8 mouse cellular contexts compared by ENCODE assay signal in genomic region chr9:113932501-113932900, GRCm38 (mm10). TPM values are rescaled to one million over a fixed set of nuclear protein-coding genes. Genes with fewer than 3 reads are reported as not detected.
DNase-seq lines count a peak whose midpoint lies in the region; ATAC-seq and TF ChIP-seq lines count a peak whose summit lies in the region.

No protein-coding gene starts in this region.

- H3K36me3 ChIP-seq in lung, embryonic 15.5 days: no peaks in the 10 kb centered on the region
- H3K36me3 ChIP-seq in limb, embryonic 15.5 days: no peaks in the 10 kb centered on the region
- H3K36me3 ChIP-seq in stomach, embryonic 14.5 days (ENCODE audit: control insufficient read depth, insufficient read depth, low read length): no peaks in the 10 kb centered on the region

- no peak for DNase-seq in lung, adult 18-20 months
- peak; percentile 12 to 28 for DNase-seq in heart, postnatal 10 days
- DNase-seq in right cerebral cortex, adult 2 months (ENCODE audit: low spot score in 2 of 2): no peak
- DNase-seq in layer of hippocampus, postnatal 36 days: no peak

- WGBS in lung, embryonic 15.5 days: 10% methylated on average over 11 of the region's 11 CpGs
- WGBS in limb, embryonic 15.5 days: 19% methylated on average over 11 of the region's 11 CpGs
- 16% methylated on average over 11 of the region's 11 CpGs for WGBS in stomach, embryonic 14.5 days

- TF ChIP-seq POLR2A in bone marrow macrophage, adult 2 months (IDR thresholded peaks at IDR 0.05; ENCODE audit: borderline replicate concordance, low read depth, low read length): no peak

- no peak for ATAC-seq in lung, embryonic 15.5 days (ENCODE audit: borderline replicate concordance, extremely low read depth, low FRiP score, low TSS enrichment)
- no peak for ATAC-seq in limb, embryonic 15.5 days (ENCODE audit: insufficient number of reproducible peaks, low FRiP score, low TSS enrichment, low read depth)
- ATAC-seq in stomach, embryonic 14.5 days (ENCODE audit: insufficient number of reproducible peaks, insufficient read depth, low FRiP score, low read depth): no peak

- intact Hi-C loops in heart, postnatal 10 days (cut with DNase I): loop anchor here (2.0 kb wide), 1 partner anchor 190 kb away; no protein-coding TSS in a partner anchor

- H3K4me1 ChIP-seq in lung, embryonic 15.5 days: peaks cover 26% of the 10 kb centered on the region
- H3K4me1 ChIP-seq in bone marrow macrophage, adult 2 months (ENCODE audit: control insufficient read depth, insufficient read depth, low read length): peaks cover 28% of the 10 kb centered on the region
- H3K4me1 ChIP-seq in limb, embryonic 15.5 days: peaks cover 14% of the 10 kb centered on the region
- peaks cover 8% of the 10 kb centered on the region; the same call in 1 of the 2 replicates for H3K4me1 ChIP-seq in stomach, embryonic 14.5 days (ENCODE audit: control insufficient read depth, insufficient read depth, low read length)

- no peak for TF ChIP-seq CTCF in bone marrow macrophage, adult 2 months (IDR thresholded peaks at IDR 0.05; ENCODE audit: low read depth, low read length)

- H3K27me3 ChIP-seq in lung, embryonic 15.5 days: no peaks in the 10 kb centered on the region
- H3K27me3 ChIP-seq in limb, embryonic 15.5 days: no peaks in the 10 kb centered on the region
- H3K27me3 ChIP-seq in stomach, embryonic 14.5 days (ENCODE audit: control insufficient read depth, insufficient read depth, low read length): no peaks in the 10 kb centered on the region

- H3K9me3 ChIP-seq in lung, embryonic 15.5 days: no peaks in the 10 kb centered on the region
- no peaks in the 10 kb centered on the region for H3K9me3 ChIP-seq in limb, embryonic 15.5 days
- no peaks in the 10 kb centered on the region for H3K9me3 ChIP-seq in stomach, embryonic 14.5 days (ENCODE audit: control insufficient read depth, low read depth, low read length)

- H3K9ac ChIP-seq in lung, embryonic 15.5 days: peak overlapping the region; percentile 93
- peak overlapping the region; percentile 94 for H3K9ac ChIP-seq in limb, embryonic 15.5 days
- peak overlapping the region; percentile 91 for H3K9ac ChIP-seq in stomach, embryonic 14.5 days (replicated peaks; ENCODE audit: low read depth, low read length)

- peak overlapping the region; percentile 87 for H3K27ac ChIP-seq in lung, embryonic 15.5 days
- H3K27ac ChIP-seq in bone marrow macrophage, adult 2 months (ENCODE audit: insufficient read depth, low read depth, low read length): peak overlapping the region; percentile 60
- H3K27ac ChIP-seq in limb, embryonic 15.5 days: no peak overlapping the region
- peak overlapping the region; percentile 89 for H3K27ac ChIP-seq in stomach, embryonic 14.5 days (ENCODE audit: low read length)

- H3K4me3 ChIP-seq in lung, embryonic 15.5 days: peak overlapping the region; percentile 99
- peak overlapping the region; percentile 92 for H3K4me3 ChIP-seq in bone marrow macrophage, adult 2 months (ENCODE audit: insufficient read depth, low read length)
- peak overlapping the region; percentile 99 for H3K4me3 ChIP-seq in limb, embryonic 15.5 days
- peak overlapping the region; percentile 96 for H3K4me3 ChIP-seq in stomach, embryonic 14.5 days (ENCODE audit: low read depth, low read length)

- H3K4me2 ChIP-seq in lung, embryonic 15.5 days: peak overlapping the region; percentile 79
- peak overlapping the region; percentile 64 for H3K4me2 ChIP-seq in limb, embryonic 15.5 days
- peak overlapping the region; percentile 74 for H3K4me2 ChIP-seq in stomach, embryonic 14.5 days (replicated peaks; ENCODE audit: low read depth, low read length)

RNA-seq across cellular contexts. Expression of gene Ubp1, which starts 1.8 kb away (rescaled TPM):
- polyA plus RNA-seq in lung, embryonic 15.5 days (2015; fragmentation: Nextera tagmentation; extraction: Ambion mirVana): 31.9 and 33.8 TPM in 2 replicates
- polyA plus RNA-seq in bone marrow macrophage, adult 2 months (2012; ENCODE audit: insufficient read depth, insufficient read length, missing spikeins): 73.3 and 84.1 TPM in 2 replicates
- total RNA-seq in heart, postnatal 10 days (2021): 10 to 100 TPM; 32.7 TPM
- polyA plus RNA-seq in limb, embryonic 15.5 days (2015; fragmentation: Nextera tagmentation; extraction: Ambion mirVana): 29.7 and 30.2 TPM in 2 replicates
- polyA plus RNA-seq in stomach, embryonic 14.5 days (2014; fragmentation: Nextera tagmentation; extraction: Ambion mirVana): 46.2 and 46.6 TPM in 2 replicates
- total RNA-seq in layer of hippocampus, postnatal 36 days (2021): 10 to 100 TPM; 76.1 to 85.1 TPM

Comparison
In these comparisons a context has a peak if more than half of its experiments do, and no peak if none do; other contexts are left out.
1. DNase-seq: peak in heart, postnatal 10 days (2 of 2); none in lung, adult 18-20 months (0 of 2), right cerebral cortex, adult 2 months (0 of 2) and layer of hippocampus, postnatal 36 days (0 of 2).
2. Peak in every context shown above with its lines, with median percentiles within 50 percentile points of each other: H3K4me2 ChIP-seq, H3K4me3 ChIP-seq and H3K9ac ChIP-seq.